Mouse (Mus musculus) gastrocnemius, postnatal 10 days (tissue): ENCODE results near the gene Eif2ak3. TPM values are rescaled to one million over a fixed set of nuclear protein-coding genes. Genes with fewer than 3 reads are reported as not detected.

ENCODE experiments used
- DNase-seq: peaks from one replicate; pipeline ENCODE4 v3.0.0; 2021; ENCODE audit warnings: mixed read lengths
- total RNA-seq, 2 experiments: library from RNA; stranded (reverse); gene quantifications; 2 replicates each; pipeline ENCODE4 v1.2.3; 2021

The Eif2ak3 gene
- total RNA-seq, 2 experiments from 2014 or later: 10.5 to 15.4 TPM

- no peak for DNase-seq
Measured at GRCm38 (mm10) chr6:70830552-70830951, 13.8 kb upstream of the Eif2ak3 start.

GRCm38 (mm10) chr6:70831179-70831839 is 13.0 kb upstream of the Eif2ak3 start:
- no peak for DNase-seq

- no peak for DNase-seq
Measured at GRCm38 (mm10) chr6:70837297-70837696, 7.0 kb upstream of the Eif2ak3 start.

GRCm38 (mm10) chr6:70838532-70838931 is 5.8 kb upstream of the Eif2ak3 start:
- no peak for DNase-seq

GRCm38 (mm10) chr6:70840281-70840680 is 4.0 kb upstream of the Eif2ak3 start:
- no peak for DNase-seq

GRCm38 (mm10) chr6:70842991-70843390 is 1.3 kb upstream of the Eif2ak3 start:
- DNase-seq: no peak

GRCm38 (mm10) chr6:70844896-70845646 is 756 bp downstream of the Eif2ak3 start:
- no peak for DNase-seq

- no peak for DNase-seq
Measured at GRCm38 (mm10) chr6:70847386-70847785, 3.1 kb downstream of the Eif2ak3 start.

- DNase-seq: no peak
Measured at GRCm38 (mm10) chr6:70853371-70853770, 9.1 kb downstream of the Eif2ak3 start.

GRCm38 (mm10) chr6:70855529-70856309 is 11.4 kb downstream of the Eif2ak3 start:
- DNase-seq: no peak

- DNase-seq: no peak
Measured at GRCm38 (mm10) chr6:70862726-70863125, 18.4 kb downstream of the Eif2ak3 start.

GRCm38 (mm10) chr6:70864285-70864684 is 20.0 kb downstream of the Eif2ak3 start:
- no peak for DNase-seq

GRCm38 (mm10) chr6:70866761-70867160 is 22.4 kb downstream of the Eif2ak3 start:
- DNase-seq: no peak

- no peak for DNase-seq
Measured at GRCm38 (mm10) chr6:70867297-70867696, 23.0 kb downstream of the Eif2ak3 start.

GRCm38 (mm10) chr6:70871511-70871980 is 27.2 kb downstream of the Eif2ak3 start:
- no peak for DNase-seq

- no peak for DNase-seq
Measured at GRCm38 (mm10) chr6:70872128-70872527, 27.8 kb downstream of the Eif2ak3 start.

GRCm38 (mm10) chr6:70872570-70872969 is 28.3 kb downstream of the Eif2ak3 start:
- no peak for DNase-seq

- DNase-seq: no peak
Measured at GRCm38 (mm10) chr6:70874035-70874775, 29.9 kb downstream of the Eif2ak3 start.

GRCm38 (mm10) chr6:70875017-70875416 is 30.7 kb downstream of the Eif2ak3 start:
- no peak for DNase-seq

- peak; percentile 72 for DNase-seq
Measured at GRCm38 (mm10) chr6:70880714-70881304, 36.5 kb downstream of the Eif2ak3 start.

GRCm38 (mm10) chr6:70887993-70888392 is 43.7 kb downstream of the Eif2ak3 start:
- DNase-seq: no peak

GRCm38 (mm10) chr6:70898166-70898565 is 53.9 kb downstream of the Eif2ak3 start:
- DNase-seq: no peak
